Mouse (Mus musculus): ENCODE data around the gene Ermap. TPM values are rescaled to one million over a fixed set of nuclear protein-coding genes. Genes with fewer than 3 reads are reported as not detected.

The Ermap gene
- polyA plus RNA-seq, 1 experiment from 2014 or later: 0.33 TPM

DNA sequence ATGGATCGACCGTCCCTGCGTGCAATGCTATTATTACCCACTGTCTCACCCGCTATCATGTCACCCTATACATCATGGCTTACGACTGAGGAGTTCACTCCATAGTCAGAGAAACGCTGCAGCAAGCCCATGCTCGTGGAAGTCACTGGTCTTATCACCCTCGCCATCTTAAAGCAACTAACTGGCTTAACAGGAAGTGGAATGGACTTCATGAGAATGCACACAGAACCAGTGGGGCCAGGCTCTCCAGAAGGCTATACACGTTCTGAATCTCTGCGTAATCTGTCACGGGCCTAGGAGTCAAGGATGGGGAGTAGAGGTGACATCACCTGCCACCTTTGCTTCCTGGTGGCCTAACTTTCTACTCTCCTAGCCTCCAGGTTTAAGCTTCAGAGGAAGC, 41.1 kb downstream of the Ermap start:
- Histone ChIP-seq H3K9me3 (ENCODE audit: control insufficient read depth, low read length) (no peaks in the 10 kb centered on the region), H3K36me3 (ENCODE audit: control insufficient read depth, insufficient read depth, low read length) (no peaks in the 10 kb centered on the region), H3K9ac (ENCODE audit: low read depth, low read length) (no peak overlapping the region), H3K4me1 (ENCODE audit: control insufficient read depth, insufficient read depth, low read depth, low read length) (no peaks in the 10 kb centered on the region), H3K4me3 (ENCODE audit: low read length) (no peak overlapping the region), H3K4me2 (ENCODE audit: low read length) (no peak overlapping the region), H3K27ac (ENCODE audit: low read depth, low read length) (no peak overlapping the region), H3K27me3 (replicated peaks; ENCODE audit: control insufficient read depth, insufficient read depth, low read length) (no peaks in the 10 kb centered on the region)
- 87% methylated on average over 11 of the region's 11 CpGs for WGBS
- ATAC-seq: no peak

DNA sequence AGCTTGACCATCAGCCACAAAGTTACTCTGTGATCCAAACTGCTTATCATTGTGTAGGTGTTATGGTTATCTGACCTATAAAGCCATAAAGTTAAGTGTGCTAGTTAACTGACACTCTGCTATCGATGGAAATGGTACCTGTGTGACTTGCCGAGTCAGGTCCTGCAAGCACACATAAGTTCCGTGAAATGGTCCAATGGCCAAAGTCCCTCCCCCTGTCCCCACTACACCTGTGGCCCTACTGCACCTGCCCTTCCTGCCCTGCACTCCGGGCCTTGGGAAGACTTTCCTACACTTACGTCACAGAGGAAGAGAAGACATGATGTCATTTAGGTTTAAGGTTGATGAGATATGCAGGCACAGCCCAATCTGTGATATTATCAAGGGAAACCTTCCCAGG, 42.5 kb downstream of the Ermap start:
- Histone ChIP-seq H3K36me3 (ENCODE audit: control insufficient read depth, insufficient read depth, low read length) (no peaks in the 10 kb centered on the region), H3K4me3 (ENCODE audit: low read length) (no peak overlapping the region), H3K9ac (ENCODE audit: low read depth, low read length) (no peak overlapping the region), H3K27me3 (replicated peaks; ENCODE audit: control insufficient read depth, insufficient read depth, low read length) (no peaks in the 10 kb centered on the region), H3K4me2 (ENCODE audit: low read length) (no peak overlapping the region), H3K4me1 (ENCODE audit: control insufficient read depth, insufficient read depth, low read depth, low read length) (0 out of 2 replicates have a peak, but pooled peaks cover 3% of the 10 kb centered on the region), H3K9me3 (ENCODE audit: control insufficient read depth, low read length) (no peaks in the 10 kb centered on the region), H3K27ac (ENCODE audit: low read depth, low read length) (no peak overlapping the region)
- whole genome bisulfite sequencing: 90% methylated on average over 5 of the region's 5 CpGs
- no peak for ATAC-seq

DNA sequence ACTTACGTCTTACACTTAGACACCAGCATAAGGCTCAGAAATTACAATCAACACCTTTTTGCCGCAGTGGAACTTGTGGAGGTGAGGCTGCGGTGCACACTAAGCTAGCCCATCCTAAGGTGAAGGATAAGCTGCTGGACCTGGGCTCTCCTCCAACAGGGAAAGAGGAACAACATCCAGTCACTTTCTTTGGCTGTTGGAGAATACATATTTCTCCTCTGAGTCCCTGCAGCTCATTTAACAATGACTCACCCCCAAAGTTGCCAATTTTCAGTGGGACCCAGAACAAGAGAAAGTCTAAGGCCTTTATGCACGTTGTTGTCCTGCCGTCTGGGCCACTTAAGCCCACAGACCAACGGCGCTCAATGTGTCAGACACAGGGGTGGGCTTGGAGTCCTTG, 43.0 kb downstream of the Ermap start:
- 89% methylated on average over 7 of the region's 7 CpGs for WGBS
- no peak overlapping the region for H3K4me2 ChIP-seq (ENCODE audit: low read length)
- no peak overlapping the region for H3K27ac ChIP-seq (ENCODE audit: low read depth, low read length)
- no peak overlapping the region for H3K4me3 ChIP-seq (ENCODE audit: low read length)
- no peaks in the 10 kb centered on the region for H3K27me3 ChIP-seq (replicated peaks; ENCODE audit: control insufficient read depth, insufficient read depth, low read length)
- ATAC-seq: no peak
- H3K36me3 ChIP-seq (ENCODE audit: control insufficient read depth, insufficient read depth, low read length): no peaks in the 10 kb centered on the region
- H3K9me3 ChIP-seq (ENCODE audit: control insufficient read depth, low read length): no peaks in the 10 kb centered on the region
- 0 out of 2 replicates have a peak, but pooled peaks cover 3% of the 10 kb centered on the region for H3K4me1 ChIP-seq (ENCODE audit: control insufficient read depth, insufficient read depth, low read depth, low read length)
- H3K9ac ChIP-seq (ENCODE audit: low read depth, low read length): no peak overlapping the region

DNA sequence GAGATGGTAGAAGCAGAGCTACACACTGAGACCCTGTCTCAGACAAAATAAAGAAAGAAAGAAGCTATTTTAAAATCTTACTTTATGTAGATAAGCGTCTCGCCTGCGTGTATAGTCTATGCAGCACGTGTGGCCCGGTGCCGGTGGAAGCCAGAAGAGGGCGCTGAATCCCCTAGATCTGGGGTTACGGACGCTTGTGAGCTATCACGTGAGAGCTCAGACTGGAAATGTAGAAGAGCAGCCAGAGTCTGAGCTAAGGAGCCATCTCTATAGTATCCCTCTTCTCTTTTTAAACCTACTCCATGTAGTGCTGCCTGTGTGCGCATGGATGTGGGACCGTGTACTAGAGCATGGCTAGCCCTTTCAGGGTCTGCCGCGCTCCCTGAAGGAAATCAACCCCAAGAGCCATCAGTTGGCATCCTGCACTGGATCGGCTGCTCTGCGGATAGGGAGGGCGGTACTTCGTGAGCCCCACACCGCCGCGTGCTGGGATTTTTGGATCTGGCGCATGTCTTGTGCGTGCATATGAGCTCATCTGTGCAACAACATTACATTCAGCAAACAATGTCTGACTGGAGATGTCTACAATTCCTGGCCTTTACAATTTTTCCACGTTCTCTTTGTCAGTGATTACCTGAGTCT, 47.5 kb downstream of the Ermap start:
- Histone ChIP-seq H3K27me3 (replicated peaks; ENCODE audit: control insufficient read depth, insufficient read depth, low read length) (no peaks in the 10 kb centered on the region), H3K9me3 (ENCODE audit: control insufficient read depth, low read length) (no peaks in the 10 kb centered on the region), H3K27ac (ENCODE audit: low read depth, low read length) (0 out of 2 replicates have a peak overlapping the region, but pooled peaks have one; percentile 40), H3K36me3 (ENCODE audit: control insufficient read depth, insufficient read depth, low read length) (no peaks in the 10 kb centered on the region), H3K9ac (ENCODE audit: low read depth, low read length) (peak overlapping the region; percentile 58), H3K4me2 (ENCODE audit: low read length) (peak overlapping the region; percentile 58), H3K4me3 (ENCODE audit: low read length) (peak overlapping the region; percentile 30), H3K4me1 (ENCODE audit: control insufficient read depth, insufficient read depth, low read depth, low read length) (peaks cover 3% of the 10 kb centered on the region)
- WGBS: 27% methylated on average over 24 of the region's 24 CpGs
- peak; percentile 72 for ATAC-seq

DNA sequence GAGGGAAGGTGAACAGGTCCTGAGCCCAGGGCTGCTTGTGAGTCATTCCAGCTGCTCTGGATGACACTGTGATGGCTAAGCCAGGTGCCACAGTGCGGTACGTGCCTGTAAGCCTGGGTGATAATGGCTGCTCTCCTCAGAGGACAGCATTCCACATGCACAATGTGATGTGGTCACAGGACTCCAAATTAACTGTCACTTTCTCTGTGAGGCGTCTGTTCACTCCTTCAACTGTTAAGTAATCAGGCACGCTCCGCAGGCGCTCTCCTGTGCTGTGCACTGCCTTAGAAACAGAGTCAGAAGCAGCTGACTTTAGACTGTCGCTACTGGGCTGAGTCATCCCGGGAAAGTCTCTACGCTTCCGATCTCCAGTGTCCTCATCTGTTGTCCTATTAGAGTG, 48.6 kb downstream of the Ermap start:
- Histone ChIP-seq H3K9ac (ENCODE audit: low read depth, low read length) (no peak overlapping the region), H3K36me3 (ENCODE audit: control insufficient read depth, insufficient read depth, low read length) (peaks cover 2% of the 10 kb centered on the region; the same call in 1 of the 2 replicates), H3K9me3 (ENCODE audit: control insufficient read depth, low read length) (no peaks in the 10 kb centered on the region), H3K4me2 (ENCODE audit: low read length) (no peak overlapping the region), H3K4me3 (ENCODE audit: low read length) (no peak overlapping the region), H3K27me3 (replicated peaks; ENCODE audit: control insufficient read depth, insufficient read depth, low read length) (no peaks in the 10 kb centered on the region), H3K27ac (ENCODE audit: low read depth, low read length) (no peak overlapping the region), H3K4me1 (ENCODE audit: control insufficient read depth, insufficient read depth, low read depth, low read length) (peaks cover 3% of the 10 kb centered on the region)
- WGBS: 49% methylated on average over 10 of the region's 10 CpGs
- no peak for ATAC-seq

DNA sequence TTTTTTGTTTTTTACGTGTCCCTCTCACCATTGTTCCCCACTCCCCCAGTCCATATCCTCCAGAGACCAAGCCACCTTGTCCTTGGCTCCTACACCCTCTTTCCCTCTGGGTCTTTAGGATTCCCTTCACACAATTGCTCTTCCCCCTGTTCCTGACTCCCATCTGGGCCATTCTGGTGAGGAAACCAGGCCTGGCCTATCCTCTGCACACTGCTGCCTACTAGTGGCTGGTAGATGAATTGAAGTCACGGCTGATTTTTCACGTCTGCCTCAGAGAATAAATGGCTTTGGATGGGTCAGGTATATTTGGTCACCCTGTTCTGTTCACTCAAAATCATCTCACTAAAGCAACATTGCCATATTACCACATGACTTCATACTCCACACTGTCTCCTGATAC, 49.7 kb downstream of the Ermap start:
- ATAC-seq: no peak
- Histone ChIP-seq H3K36me3 (ENCODE audit: control insufficient read depth, insufficient read depth, low read length) (peaks cover 8% of the 10 kb centered on the region; the same call in 1 of the 2 replicates), H3K4me2 (ENCODE audit: low read length) (no peak overlapping the region), H3K27me3 (replicated peaks; ENCODE audit: control insufficient read depth, insufficient read depth, low read length) (no peaks in the 10 kb centered on the region), H3K9ac (ENCODE audit: low read depth, low read length) (no peak overlapping the region), H3K27ac (ENCODE audit: low read depth, low read length) (no peak overlapping the region), H3K4me1 (ENCODE audit: control insufficient read depth, insufficient read depth, low read depth, low read length) (peaks cover 3% of the 10 kb centered on the region), H3K4me3 (ENCODE audit: low read length) (no peak overlapping the region), H3K9me3 (ENCODE audit: control insufficient read depth, low read length) (no peaks in the 10 kb centered on the region)
- 51% methylated on average over 3 of the region's 3 CpGs for WGBS

DNA sequence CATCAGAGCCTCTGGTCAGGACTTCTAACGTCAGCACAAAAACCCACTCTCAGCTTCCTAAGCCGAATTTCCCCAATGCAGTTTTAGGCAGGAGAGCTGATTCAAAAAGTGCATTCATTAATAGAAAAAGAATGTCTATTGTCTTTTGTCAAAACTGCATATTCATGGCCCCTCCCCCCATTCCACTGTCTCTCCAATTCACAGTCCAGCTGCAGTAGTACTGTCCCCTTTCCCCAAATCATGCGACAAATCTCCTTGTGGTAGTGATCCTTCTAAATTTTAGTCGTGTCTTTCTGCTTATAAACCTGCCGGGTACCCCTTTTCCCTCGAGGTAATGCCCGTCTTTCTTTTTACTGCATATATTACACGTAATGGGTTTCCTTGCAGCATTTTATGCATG, 51.0 kb downstream of the Ermap start:
- H3K9ac ChIP-seq (ENCODE audit: low read depth, low read length): peak overlapping the region; percentile 35
- no peak for ATAC-seq
- 45% methylated on average over 8 of the region's 8 CpGs for WGBS

DNA sequence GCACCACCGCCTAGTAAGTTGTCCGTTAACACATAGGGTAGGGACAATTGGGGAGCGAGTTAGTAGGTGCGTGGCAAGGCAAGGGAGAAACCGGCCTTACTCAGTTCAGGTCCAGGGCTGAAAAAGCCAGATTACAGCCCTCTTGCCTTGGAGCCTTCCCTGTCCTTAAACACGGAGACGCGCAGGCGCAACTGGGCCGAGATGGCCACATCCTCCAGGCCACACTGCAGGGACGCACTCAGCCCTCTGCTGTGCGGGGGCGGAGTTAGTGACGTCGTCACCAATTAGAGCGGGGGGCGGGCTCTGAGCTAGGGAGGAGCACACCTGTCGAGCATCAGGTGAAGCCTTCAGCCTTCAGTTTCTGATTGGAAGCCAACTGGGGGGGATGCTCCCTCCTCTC, 51.6 kb downstream of the Ermap start:
- Histone ChIP-seq H3K4me1 (ENCODE audit: control insufficient read depth, insufficient read depth, low read depth, low read length) (peaks cover 3% of the 10 kb centered on the region), H3K27me3 (replicated peaks; ENCODE audit: control insufficient read depth, insufficient read depth, low read length) (no peaks in the 10 kb centered on the region), H3K9ac (ENCODE audit: low read depth, low read length) (peak overlapping the region; percentile 35), H3K4me3 (ENCODE audit: low read length) (peak overlapping the region; percentile 32), H3K27ac (ENCODE audit: low read depth, low read length) (peak overlapping the region; percentile 4; the same call in 1 of the 2 replicates), H3K36me3 (ENCODE audit: control insufficient read depth, insufficient read depth, low read length) (peaks cover 15% of the 10 kb centered on the region; the same call in 1 of the 2 replicates), H3K9me3 (ENCODE audit: control insufficient read depth, low read length) (no peaks in the 10 kb centered on the region), H3K4me2 (ENCODE audit: low read length) (peak overlapping the region; percentile 60)
- 11% methylated on average over 16 of the region's 18 CpGs for WGBS
- peak; percentile 93 for ATAC-seq

More for the DNA sequence above, 51.0 kb downstream of the Ermap start:
- Histone ChIP-seq H3K4me1 (ENCODE audit: control insufficient read depth, insufficient read depth, low read depth, low read length) (peaks cover 3% of the 10 kb centered on the region), H3K4me3 (ENCODE audit: low read length) (peak overlapping the region; percentile 32), H3K9me3 (ENCODE audit: control insufficient read depth, low read length) (no peaks in the 10 kb centered on the region), H3K27ac (ENCODE audit: low read depth, low read length) (peak overlapping the region; percentile 4), H3K36me3 (ENCODE audit: control insufficient read depth, insufficient read depth, low read length) (peaks cover 15% of the 10 kb centered on the region; the same call in 1 of the 2 replicates), H3K27me3 (replicated peaks; ENCODE audit: control insufficient read depth, insufficient read depth, low read length) (no peaks in the 10 kb centered on the region), H3K4me2 (ENCODE audit: low read length) (peak overlapping the region; percentile 60)

DNA sequence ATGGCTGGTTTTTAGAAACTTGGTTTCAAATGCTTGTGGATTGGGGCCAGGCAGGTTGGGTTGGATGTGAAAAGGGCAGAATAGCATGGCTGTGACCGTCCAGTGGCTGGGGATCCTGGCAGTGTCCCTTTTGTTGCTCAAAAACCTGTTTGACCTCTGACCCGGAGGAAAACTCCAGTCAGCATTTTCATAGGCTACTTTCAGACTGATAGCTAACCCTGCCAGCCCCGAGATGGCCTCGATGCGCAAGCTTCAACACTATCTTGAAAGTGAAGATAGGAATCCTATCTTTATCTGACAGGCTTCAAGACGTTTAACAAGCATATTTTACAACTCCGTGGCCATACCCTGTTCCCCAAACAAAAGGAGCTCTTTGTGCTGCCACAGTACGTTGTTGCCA, 52.5 kb downstream of the Ermap start:
- no peak for ATAC-seq
- Histone ChIP-seq H3K9me3 (ENCODE audit: control insufficient read depth, low read length) (no peaks in the 10 kb centered on the region), H3K4me1 (ENCODE audit: control insufficient read depth, insufficient read depth, low read depth, low read length) (no peaks in the 10 kb centered on the region; the same call in none of the 2 replicates), H3K4me3 (ENCODE audit: low read length) (no peak overlapping the region), H3K4me2 (ENCODE audit: low read length) (no peak overlapping the region), H3K27ac (ENCODE audit: low read depth, low read length) (no peak overlapping the region), H3K9ac (ENCODE audit: low read depth, low read length) (no peak overlapping the region), H3K27me3 (replicated peaks; ENCODE audit: control insufficient read depth, insufficient read depth, low read length) (no peaks in the 10 kb centered on the region), H3K36me3 (ENCODE audit: control insufficient read depth, insufficient read depth, low read length) (peaks cover 15% of the 10 kb centered on the region)
- WGBS: 65% methylated on average over 8 of the region's 8 CpGs
